Mouse (Mus musculus): Measurements from ENCODE around the gene Itga9.

DNA sequence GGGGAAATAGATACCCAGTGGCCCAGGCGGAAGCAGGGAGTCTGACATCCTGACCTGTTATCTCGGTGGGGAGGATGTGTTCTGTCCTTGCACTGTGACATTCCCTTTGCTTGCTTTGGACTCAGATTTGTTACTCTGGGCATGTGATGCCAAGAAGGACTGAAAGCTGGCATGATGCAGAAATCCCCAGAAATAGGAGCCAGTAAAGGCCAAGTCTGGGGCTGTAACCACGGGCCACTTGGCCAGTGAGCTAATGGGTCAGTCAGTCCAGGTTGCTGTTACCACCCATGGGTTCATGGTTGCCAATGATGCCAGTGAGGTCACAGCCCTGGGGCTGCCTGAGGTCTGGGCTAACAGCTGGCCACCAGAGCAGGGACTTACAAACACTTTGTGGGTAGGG, 133.2 kb downstream of the Itga9 start:
- TF ChIP-seq CTCF (IDR thresholded peaks at IDR 0.05; ENCODE audit: borderline replicate concordance, insufficient read depth, low read depth, low read length) (no peak), POLR2A (IDR thresholded peaks at IDR 0.05; ENCODE audit: borderline replicate concordance, insufficient read depth, low read length) (no peak)
